Comparison of ENCODE assay signal across 17 mouse cellular contexts in genomic region chr3:75696117-75697077, GRCm38 (mm10). TPM values are rescaled to one million over a fixed set of nuclear protein-coding genes. Genes with fewer than 3 reads are reported as not detected.
A peak's percentile ranks its signal among the peaks of the same experiment; 100 is the strongest.
DNase-seq lines count a peak whose midpoint lies in the region; ATAC-seq and TF ChIP-seq lines count a peak whose summit lies in the region.
"Had no signal": no experiment of that assay in that cellular context is flagged by ENCODE, and none has a peak within 500 bp of the region (broad histone marks: within the 10 kb centered on the region; RNA-seq: fewer than 3 reads in every experiment).

No protein-coding gene starts in this region.

- DNase-seq in embryonic facial prominence, embryonic 11.5 days (ENCODE audit: low spot score) = peak; percentile 4
- no peak for DNase-seq in embryonic facial prominence, embryonic 10.5 days (ENCODE audit: low spot score)
- peak; percentile 16 for DNase-seq in ZHBTc4 (ENCODE audit: low read depth, low spot score)
- no peak for DNase-seq in forebrain, postnatal 0 days
- DNase-seq in embryo, embryonic 11 days = no peak
- DNase-seq in lung, adult 2 months = no peak
- DNase-seq: retina, postnatal 1 day had no signal

- no peak overlapping the region for H3K4me2 ChIP-seq in embryonic facial prominence, embryonic 11.5 days (ENCODE audit: low read depth, low read length)
- no peak overlapping the region for H3K4me2 ChIP-seq in heart, embryonic 12.5 days
- H3K4me2 ChIP-seq in forebrain, postnatal 0 days (ENCODE audit: low read depth) = no peak overlapping the region
- H3K4me2 ChIP-seq: embryonic facial prominence, embryonic 13.5 days; forebrain, embryonic 15.5 days had no signal

- TF ChIP-seq CTCF in forebrain, postnatal 0 days (IDR thresholded peaks at IDR 0.05; ENCODE audit: low read depth) = no peak
- TF ChIP-seq CTCF in lung, adult 2 months (IDR thresholded peaks at IDR 0.05; ENCODE audit: insufficient read depth, low read length) = no peak

- ATAC-seq in embryonic facial prominence, embryonic 11.5 days (replicated peaks; ENCODE audit: insufficient number of reproducible peaks, low FRiP score, low TSS enrichment, low read depth) = no peak
- ATAC-seq in heart, embryonic 12.5 days (ENCODE audit: insufficient number of reproducible peaks, low FRiP score) = peak; percentile 42; the same call in 1 of the 2 replicates
- peak; percentile 78 for ATAC-seq in megakaryocyte progenitor cell, adult 5-6 weeks (replicated peaks; ENCODE audit: poor library complexity)
- no peak for ATAC-seq in forebrain, postnatal 0 days
- ATAC-seq: forebrain, embryonic 15.5 days; hindbrain, embryonic 16.5 days had no signal

- no peaks in the 10 kb centered on the region for H3K9me3 ChIP-seq in embryonic facial prominence, embryonic 11.5 days (replicated peaks; ENCODE audit: control insufficient read depth, low read length)
- no peaks in the 10 kb centered on the region for H3K9me3 ChIP-seq in embryonic facial prominence, embryonic 10.5 days
- no peaks in the 10 kb centered on the region for H3K9me3 ChIP-seq in heart, embryonic 12.5 days (replicated peaks)
- H3K9me3 ChIP-seq in forebrain, postnatal 0 days (ENCODE audit: low read length) = no peaks in the 10 kb centered on the region
- H3K9me3 ChIP-seq: embryonic facial prominence, embryonic 13.5 days; forebrain, embryonic 15.5 days had no signal

- no peaks in the 10 kb centered on the region for H3K4me1 ChIP-seq in embryonic facial prominence, embryonic 11.5 days (ENCODE audit: control insufficient read depth, insufficient read depth, low read length)
- H3K4me1 ChIP-seq in embryonic facial prominence, embryonic 10.5 days = no peaks in the 10 kb centered on the region
- H3K4me1 ChIP-seq in heart, embryonic 12.5 days (replicated peaks) = peaks cover 9% of the 10 kb centered on the region
- no peaks in the 10 kb centered on the region for H3K4me1 ChIP-seq in forebrain, postnatal 0 days (ENCODE audit: insufficient read depth)
- H3K4me1 ChIP-seq in lung, adult 2 months (ENCODE audit: control insufficient read depth, insufficient read depth, low read length) = no peaks in the 10 kb centered on the region
- H3K4me1 ChIP-seq: embryonic facial prominence, embryonic 13.5 days; forebrain, embryonic 15.5 days had no signal

- H3K27me3 ChIP-seq in embryonic facial prominence, embryonic 11.5 days (ENCODE audit: control insufficient read depth, insufficient read depth, low read length) = no peaks in the 10 kb centered on the region
- no peaks in the 10 kb centered on the region for H3K27me3 ChIP-seq in embryonic facial prominence, embryonic 10.5 days (replicated peaks; ENCODE audit: low read depth, poor library complexity, severe bottlenecking)
- no peaks in the 10 kb centered on the region for H3K27me3 ChIP-seq in heart, embryonic 12.5 days (replicated peaks)
- H3K27me3 ChIP-seq in forebrain, postnatal 0 days (ENCODE audit: insufficient read depth, low read length) = no peaks in the 10 kb centered on the region
- H3K27me3 ChIP-seq: embryonic facial prominence, embryonic 13.5 days; forebrain, embryonic 15.5 days had no signal

- no peak for TF ChIP-seq POLR2A in lung, adult 2 months (IDR thresholded peaks at IDR 0.05; ENCODE audit: borderline replicate concordance, extremely low read depth, low read depth, low read length)

- H3K9ac ChIP-seq in embryonic facial prominence, embryonic 11.5 days (replicated peaks; ENCODE audit: low read length) = no peak overlapping the region
- H3K9ac ChIP-seq in heart, embryonic 12.5 days = no peak overlapping the region
- H3K9ac ChIP-seq in forebrain, postnatal 0 days = no peak overlapping the region
- H3K9ac ChIP-seq: embryonic facial prominence, embryonic 13.5 days; forebrain, embryonic 15.5 days had no signal

- H3K27ac ChIP-seq in embryonic facial prominence, embryonic 11.5 days (replicated peaks; ENCODE audit: low read depth, low read length) = no peak overlapping the region
- no peak overlapping the region for H3K27ac ChIP-seq in embryonic facial prominence, embryonic 10.5 days (replicated peaks)
- 0 out of 2 replicates have a peak overlapping the region, but pooled peaks have one; percentile 22 for H3K27ac ChIP-seq in heart, embryonic 12.5 days (ENCODE audit: poor library complexity, severe bottlenecking)
- H3K27ac ChIP-seq in forebrain, postnatal 0 days (ENCODE audit: low read depth, low read length) = no peak overlapping the region
- H3K27ac ChIP-seq: embryonic facial prominence, embryonic 13.5 days; forebrain, embryonic 15.5 days had no signal

- 66% methylated on average over 13 of the region's 13 CpGs for WGBS in embryonic facial prominence, embryonic 11.5 days
- WGBS in embryonic facial prominence, embryonic 10.5 days = 71% methylated on average over 13 of the region's 13 CpGs
- WGBS in heart, embryonic 12.5 days = 49% methylated on average over 13 of the region's 13 CpGs
- WGBS in forebrain, postnatal 0 days = 81% methylated on average over 13 of the region's 13 CpGs
- WGBS in lung, adult 2 months = 64% methylated on average over 13 of the region's 13 CpGs

- no peak overlapping the region for H3K4me3 ChIP-seq in embryonic facial prominence, embryonic 11.5 days (ENCODE audit: low read depth, low read length)
- no peak overlapping the region for H3K4me3 ChIP-seq in embryonic facial prominence, embryonic 10.5 days
- H3K4me3 ChIP-seq in heart, embryonic 12.5 days = no peak overlapping the region
- no peak overlapping the region for H3K4me3 ChIP-seq in forebrain, postnatal 0 days (ENCODE audit: low read depth, low read length)
- H3K4me3 ChIP-seq in lung, adult 2 months (replicated peaks; ENCODE audit: extremely low read depth, low read depth, low read length) = no peak overlapping the region
- H3K4me3 ChIP-seq: embryonic facial prominence, embryonic 13.5 days; forebrain, embryonic 15.5 days had no signal

- no peaks in the 10 kb centered on the region for H3K36me3 ChIP-seq in embryonic facial prominence, embryonic 11.5 days (replicated peaks; ENCODE audit: control insufficient read depth, insufficient read depth, low read depth, low read length)
- no peaks in the 10 kb centered on the region for H3K36me3 ChIP-seq in embryonic facial prominence, embryonic 10.5 days (replicated peaks)
- H3K36me3 ChIP-seq in heart, embryonic 12.5 days = no peaks in the 10 kb centered on the region
- H3K36me3 ChIP-seq in forebrain, postnatal 0 days (ENCODE audit: insufficient read depth) = no peaks in the 10 kb centered on the region
- H3K36me3 ChIP-seq: embryonic facial prominence, embryonic 13.5 days; forebrain, embryonic 15.5 days had no signal

RNA-seq across cellular contexts. Expression of gene Gm29133, which starts 51.6 kb away (rescaled TPM):
- polyA plus RNA-seq in embryonic facial prominence, embryonic 11.5 days (2014; fragmentation: Nextera tagmentation; extraction: Ambion mirVana) = not detected in 2 replicates
- polyA plus RNA-seq in embryonic facial prominence, embryonic 10.5 days (2016; fragmentation: Nextera tagmentation; extraction: Ambion mirVana) = not detected in 2 replicates
- polyA plus RNA-seq in heart, embryonic 12.5 days (2016; fragmentation: Nextera tagmentation; extraction: Ambion mirVana) = not detected in 2 replicates
- not detected in 2 replicates for total RNA-seq in megakaryocyte progenitor cell, adult 5-6 weeks (2015)
- not detected in 2 replicates for total RNA-seq in megakaryocyte progenitor cell, adult 5-6 weeks (2017)
- total RNA-seq in forebrain, postnatal 0 days (2014; rRNA removed) = not detected in 2 replicates
- not detected in 2 replicates for polyA plus RNA-seq in forebrain, postnatal 0 days (2015; fragmentation: Nextera tagmentation; extraction: Ambion mirVana)
- not detected in 2 replicates for polyA plus RNA-seq in lung, adult 2 months (2012; rRNA removed)
- total RNA-seq: left cerebral cortex, postnatal 36 days had no signal
- polyA plus RNA-seq: embryonic facial prominence, embryonic 13.5 days; forebrain, embryonic 15.5 days; hindbrain, embryonic 16.5 days; large intestine, adult 2 months; liver, embryonic 16.5 days; neural tube, embryonic 11.5 days; stomach, embryonic 14.5 days had no signal

Comparison
In these comparisons a context has a peak if more than half of its experiments do, and no peak if none do; other contexts are left out.
1. DNase-seq: peak in embryonic facial prominence, embryonic 11.5 days (single experiment) and ZHBTc4 (single experiment); none in embryonic facial prominence, embryonic 10.5 days (single experiment), forebrain, postnatal 0 days (single experiment), embryo, embryonic 11 days (single experiment) and lung, adult 2 months (single experiment).
2. ATAC-seq: peak in heart, embryonic 12.5 days (single experiment) and megakaryocyte progenitor cell, adult 5-6 weeks (single experiment); none in embryonic facial prominence, embryonic 11.5 days (single experiment) and forebrain, postnatal 0 days (single experiment).